Mouse (Mus musculus) adrenal gland, postnatal 14 days (tissue): ENCODE data around the gene Sgk1. TPM values are rescaled to one million over a fixed set of nuclear protein-coding genes. Genes with fewer than 3 reads are reported as not detected.

ENCODE experiments used
- DNase-seq: peaks from one replicate; pipeline ENCODE4 v3.0.0; 2021; ENCODE audit warnings: mixed read lengths
- long read RNA-seq, 2 experiments: library from polyadenylated mRNA; stranded (forward); transcript quantifications; one replicate each; pipeline ENCODE4 v2.0.0; 2021
- total RNA-seq: library from RNA; stranded (reverse); gene quantifications from 2 replicates; pipeline ENCODE4 v1.2.3, GENCODE M21; 2021

Sgk1 gene
- total RNA-seq: 173 and 192 TPM in 2 replicates
- long read RNA-seq, experiment 1, transcript Sgk1-201 (12 exons, 2,456 nt): minor isoform, 55 of 156 reads
- long read RNA-seq, experiment 1, transcript Sgk1-213 (12 exons, 2,602 nt): major isoform, 68 of 156 reads
- long read RNA-seq, experiment 1, transcript Sgk1-202 (12 exons, 2,576 nt): minor isoform, 17 of 156 reads
- long read RNA-seq, experiment 1, partial matches to known transcripts: 2 of 156 reads
- long read RNA-seq, experiment 1, other reads (novel, unspliced or antisense): 13 of 156 reads
- long read RNA-seq, experiment 2, transcript Sgk1-213 (12 exons, 2,602 nt): major isoform, 32 of 90 reads
- long read RNA-seq, experiment 2, transcript Sgk1-202 (12 exons, 2,576 nt): minor isoform, 15 of 90 reads
- long read RNA-seq, experiment 2, transcript Sgk1-201 (12 exons, 2,456 nt): minor isoform, 27 of 90 reads
- long read RNA-seq, experiment 2, partial matches to known transcripts: 7 of 90 reads
- long read RNA-seq, experiment 2, other reads (novel, unspliced or antisense): 9 of 90 reads

- peak; percentile 52 for DNase-seq
These were observed at the start of gene Sgk1 for GRCm38 (mm10) chr10:21882184-21883081. Sgk1 (plus strand) TSS chr10:21882184.

GRCm38 (mm10) chr10:21832282-21832681, 49.7 kb upstream of the Sgk1 start:
- no peak for DNase-seq

GRCm38 (mm10) chr10:21833757-21834156, 48.2 kb upstream of the Sgk1 start:
- DNase-seq: no peak

- DNase-seq: no peak
These were observed 46.9 kb upstream of the Sgk1 start for GRCm38 (mm10) chr10:21835077-21835476.

GRCm38 (mm10) chr10:21839248-21840155, 42.5 kb upstream of the Sgk1 start:
- peak; percentile 67 for DNase-seq

GRCm38 (mm10) chr10:21843326-21843725, 38.7 kb upstream of the Sgk1 start:
- no peak for DNase-seq

- DNase-seq: no peak
These were observed 38.1 kb upstream of the Sgk1 start for GRCm38 (mm10) chr10:21843861-21844260.

GRCm38 (mm10) chr10:21844391-21844790, 37.6 kb upstream of the Sgk1 start:
- DNase-seq: no peak

- DNase-seq: no peak
These were observed 36.2 kb upstream of the Sgk1 start for GRCm38 (mm10) chr10:21845601-21846282.

GRCm38 (mm10) chr10:21846366-21846765, 35.6 kb upstream of the Sgk1 start:
- no peak for DNase-seq

- DNase-seq: peak; percentile 41
These were observed 34.8 kb upstream of the Sgk1 start for GRCm38 (mm10) chr10:21847026-21847820.

GRCm38 (mm10) chr10:21847931-21848670, 33.9 kb upstream of the Sgk1 start:
- no peak for DNase-seq

- DNase-seq: peak; percentile 19
These were observed 32.7 kb upstream of the Sgk1 start for GRCm38 (mm10) chr10:21849251-21849650.

- no peak for DNase-seq
These were observed 31.7 kb upstream of the Sgk1 start for GRCm38 (mm10) chr10:21850330-21850729.

- DNase-seq: no peak
These were observed 28.9 kb upstream of the Sgk1 start for GRCm38 (mm10) chr10:21853122-21853521.

GRCm38 (mm10) chr10:21853566-21854328, 28.2 kb upstream of the Sgk1 start:
- peak; percentile 12 for DNase-seq

GRCm38 (mm10) chr10:21855338-21855737, 26.6 kb upstream of the Sgk1 start:
- DNase-seq: no peak

GRCm38 (mm10) chr10:21857676-21858075, 24.3 kb upstream of the Sgk1 start:
- peak; percentile 83 for DNase-seq
